Mouse (Mus musculus) kidney, postnatal 14 days (tissue): Measurements from ENCODE around the gene Kera.
A peak's percentile ranks its signal among the peaks of the same experiment; 100 is the strongest.

ENCODE experiments used
- DNase-seq: peaks from one replicate; pipeline ENCODE4 v3.0.0; 2022; ENCODE audit warnings: mixed read lengths

The Kera gene

DNA sequence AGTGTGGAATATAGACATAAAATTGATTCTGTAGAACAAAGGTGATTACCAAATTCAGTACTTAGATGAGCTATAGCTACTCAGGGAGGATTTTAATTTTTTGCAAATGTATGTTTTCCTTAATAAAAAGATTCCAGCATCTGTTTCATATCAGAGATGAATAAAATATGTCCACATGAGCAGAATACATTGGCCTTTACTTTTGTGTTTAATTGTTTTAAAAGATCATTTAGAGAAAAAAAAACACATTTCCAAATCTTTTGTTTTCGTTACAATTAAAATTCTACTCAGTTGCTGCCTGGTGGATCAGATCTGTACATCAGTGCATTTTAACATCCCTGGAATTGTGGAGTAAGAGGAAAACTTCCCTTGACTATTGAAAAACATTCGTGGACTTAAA, at the start of gene Kera:
TSS of gene Kera (plus strand) at position 301 of the 400 bp plus-strand sequence.
- DNase-seq, result no peak

DNA sequence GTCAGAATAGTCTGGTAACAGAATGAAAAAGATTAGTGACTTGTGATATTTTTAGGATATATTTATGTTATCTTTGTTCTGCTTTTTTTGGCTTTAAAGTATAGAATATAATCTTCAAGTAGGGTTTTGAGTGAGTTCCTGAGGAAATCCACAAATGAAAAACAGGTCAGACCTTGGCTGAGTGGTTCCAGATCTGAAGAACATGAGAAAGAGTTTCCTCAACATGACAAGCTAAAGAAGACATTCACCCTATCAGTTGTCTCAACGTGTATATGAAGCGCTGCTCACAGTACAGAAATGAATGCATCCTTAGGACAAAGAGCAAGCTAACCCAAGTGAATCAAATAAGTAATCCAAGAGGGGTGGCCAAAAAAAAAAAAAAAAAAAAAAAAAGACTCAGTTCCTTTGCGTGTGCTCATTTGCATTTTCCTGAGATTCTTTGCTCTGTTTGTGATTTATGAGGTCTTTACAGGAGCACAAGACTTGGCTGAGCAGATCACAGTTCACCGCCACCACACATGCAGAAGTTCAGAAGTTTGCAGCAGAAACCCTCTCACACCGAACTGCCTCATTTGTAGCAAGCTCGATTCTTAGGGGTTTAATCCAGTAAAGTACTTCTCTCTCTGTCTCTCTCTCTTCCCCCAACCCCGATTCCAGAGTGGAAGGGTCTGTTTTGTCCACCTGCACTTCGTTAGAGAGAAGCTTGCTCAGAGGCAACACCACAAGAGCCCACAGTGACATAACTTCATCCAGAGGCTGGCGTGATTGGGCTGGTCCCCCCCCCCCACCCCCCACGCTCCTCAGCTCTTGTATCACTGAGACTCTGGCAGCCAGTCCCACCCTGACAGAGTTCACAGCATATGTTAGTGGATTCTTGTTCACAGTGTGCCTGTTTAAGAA, 41.5 kb upstream of the Kera start, which contains the start of gene Lum:
TSS of gene Lum (plus strand) at position 172 of the 900 bp plus-strand sequence.
- DNase-seq, result no peak

DNA sequence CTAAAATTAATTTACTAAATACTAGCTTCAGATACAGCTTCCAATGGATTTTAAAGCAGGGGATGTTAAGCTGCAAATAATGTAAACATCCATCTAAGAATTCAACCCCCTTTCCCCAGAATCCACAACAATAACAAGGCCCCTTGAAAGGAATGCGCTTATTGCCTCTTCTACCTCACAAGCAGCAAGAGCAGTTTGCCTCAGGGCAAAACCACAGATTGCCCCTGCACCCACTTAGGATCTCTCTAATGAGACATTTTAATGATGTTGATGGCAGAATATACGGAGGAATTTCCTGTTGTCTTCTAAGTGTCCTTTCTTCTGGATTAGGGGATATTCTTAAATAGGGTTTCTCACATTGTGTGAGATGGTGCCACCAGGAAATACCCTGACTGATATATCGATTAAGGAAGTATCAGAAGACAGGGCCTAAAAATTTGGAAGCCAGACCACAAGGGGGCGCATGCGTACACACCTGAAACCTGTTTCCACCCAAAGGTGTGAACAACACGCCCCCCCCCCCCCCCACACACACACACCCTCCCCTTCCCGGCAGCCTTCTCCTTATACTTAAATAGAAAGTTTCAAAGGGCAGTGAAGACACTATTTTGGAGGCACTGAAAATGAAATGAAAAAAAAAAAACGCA, 39.1 kb upstream of the Kera start:
- DNase-seq, result peak; percentile 4

DNA sequence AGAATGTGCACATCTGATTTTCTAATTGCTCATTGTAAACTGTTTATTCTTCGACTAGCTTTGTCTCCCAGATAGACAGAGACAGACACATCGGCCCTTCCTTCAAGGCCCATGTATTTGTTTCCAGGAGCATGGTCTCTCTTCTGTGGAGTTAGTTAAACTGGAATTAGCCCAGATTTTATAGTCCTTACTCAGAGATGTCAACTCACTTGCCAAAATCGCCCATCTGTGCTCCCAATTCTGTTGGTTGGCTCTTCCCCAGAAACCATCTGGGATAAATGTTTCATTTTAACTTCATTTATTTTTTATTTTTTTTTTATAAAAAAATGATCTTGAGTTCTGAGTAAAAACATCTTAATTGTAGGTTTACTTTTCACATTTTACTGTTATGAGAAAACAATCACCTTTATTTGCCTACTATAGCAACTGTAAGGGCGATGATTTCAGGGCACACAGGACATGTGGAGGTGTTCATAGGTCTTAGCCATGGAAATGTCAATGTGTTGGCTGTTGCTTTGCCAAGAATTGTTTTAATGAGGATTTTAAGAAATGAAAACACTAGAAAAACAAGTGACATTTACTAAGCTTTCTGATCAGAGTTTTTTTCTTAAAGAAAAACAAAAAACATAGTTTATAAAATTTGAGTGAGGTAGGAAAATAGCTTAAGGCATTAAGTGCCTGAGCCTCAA, 24.0 kb upstream of the Kera start:
- DNase-seq, result no peak

DNA sequence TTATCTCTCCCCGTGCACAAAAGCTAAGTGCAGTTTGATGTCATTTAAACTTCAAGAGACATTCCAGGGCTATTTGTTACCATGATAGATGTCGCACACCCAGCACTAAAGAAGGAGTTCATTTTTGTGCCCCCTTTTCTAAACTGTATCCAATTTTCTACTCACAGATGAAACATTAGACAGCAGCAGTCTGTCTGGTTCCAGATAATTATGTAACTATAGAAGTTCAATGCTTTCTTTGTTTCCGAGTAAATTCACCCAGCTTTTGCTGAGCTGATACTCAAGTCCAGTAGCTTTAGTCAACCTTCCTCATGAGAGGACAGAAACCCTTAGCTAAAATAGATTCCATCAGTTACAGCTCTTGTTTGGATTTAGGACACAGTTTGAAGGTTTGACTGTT, 22.5 kb upstream of the Kera start:
- DNase-seq, result no peak

DNA sequence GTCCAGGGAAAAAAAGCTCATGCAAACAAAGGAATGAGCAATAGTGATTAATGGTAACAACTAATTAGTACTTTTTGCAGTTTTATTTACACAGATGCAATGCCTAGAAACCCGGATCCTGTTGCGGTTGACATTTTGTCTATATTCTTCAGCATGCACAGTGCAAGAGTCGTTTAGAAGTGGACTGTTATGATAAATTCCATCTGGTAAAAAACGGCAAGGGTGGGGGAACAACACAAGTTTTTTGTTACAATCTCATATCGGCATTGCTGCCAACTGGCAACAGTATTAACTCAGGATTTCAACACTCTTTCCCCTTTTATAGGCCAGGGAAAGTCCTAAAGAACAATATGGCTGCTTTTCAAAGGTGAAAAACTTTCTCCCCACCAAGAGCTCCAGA, 19.5 kb upstream of the Kera start:
- peak; percentile 8 for DNase-seq

DNA sequence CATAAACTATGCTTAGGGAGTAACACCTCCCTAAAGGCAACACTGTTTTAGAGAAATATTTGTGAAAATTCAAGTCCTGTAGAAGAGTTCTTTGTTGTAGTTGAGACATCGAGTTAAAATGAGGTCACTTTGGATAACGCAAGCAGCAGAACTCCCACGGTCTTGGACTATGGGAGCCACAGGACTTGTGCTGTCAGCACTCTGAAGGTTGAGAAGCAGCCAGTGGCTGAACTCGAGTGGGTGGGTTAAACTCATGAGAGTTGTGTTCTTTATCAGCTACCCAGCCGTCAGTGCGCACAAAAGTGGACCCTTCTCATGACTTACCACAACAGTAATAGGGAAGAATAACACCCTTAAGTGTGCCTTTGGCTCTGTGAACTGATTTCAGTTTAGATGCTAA, 17.1 kb upstream of the Kera start:
- no peak for DNase-seq

DNA sequence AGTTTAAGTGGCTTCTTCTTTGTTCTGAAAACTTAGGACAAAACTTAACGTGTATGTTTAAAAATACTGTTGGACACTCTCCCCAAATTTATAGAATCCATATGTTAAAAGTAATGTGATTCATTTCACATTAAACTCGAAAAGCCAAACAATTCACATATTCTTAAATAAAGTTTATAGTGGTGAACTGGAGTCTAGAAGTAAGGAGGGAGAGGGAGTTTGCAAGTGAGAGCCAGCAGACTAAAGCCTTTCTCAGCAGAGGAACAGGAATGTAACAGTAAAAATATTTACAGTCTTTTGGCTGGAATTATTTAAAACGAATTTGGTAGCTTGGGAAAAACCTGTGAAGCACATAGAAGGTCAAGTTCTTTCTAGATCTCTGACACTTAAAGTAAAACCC, 15.6 kb upstream of the Kera start:
- no peak for DNase-seq

DNA sequence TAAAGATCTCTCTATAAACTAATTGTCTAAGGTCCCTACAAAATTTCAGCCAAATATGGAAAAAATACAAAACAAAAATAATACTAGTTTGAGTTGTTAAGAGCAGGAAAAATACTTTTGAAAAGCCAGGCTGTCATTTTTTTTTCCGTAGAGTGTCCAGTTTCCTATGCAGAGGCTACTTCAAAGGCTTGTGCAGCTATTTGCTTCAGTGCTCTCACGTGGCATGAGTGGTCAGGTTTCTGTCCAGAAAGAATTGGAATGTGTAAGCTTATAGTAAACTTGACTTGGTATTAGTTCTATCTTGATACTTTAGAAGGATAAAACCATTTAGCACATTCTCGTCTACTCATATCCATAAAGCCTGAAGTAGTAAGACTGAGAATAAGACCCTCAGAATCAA, 15.0 kb upstream of the Kera start:
- DNase-seq, result no peak

DNA sequence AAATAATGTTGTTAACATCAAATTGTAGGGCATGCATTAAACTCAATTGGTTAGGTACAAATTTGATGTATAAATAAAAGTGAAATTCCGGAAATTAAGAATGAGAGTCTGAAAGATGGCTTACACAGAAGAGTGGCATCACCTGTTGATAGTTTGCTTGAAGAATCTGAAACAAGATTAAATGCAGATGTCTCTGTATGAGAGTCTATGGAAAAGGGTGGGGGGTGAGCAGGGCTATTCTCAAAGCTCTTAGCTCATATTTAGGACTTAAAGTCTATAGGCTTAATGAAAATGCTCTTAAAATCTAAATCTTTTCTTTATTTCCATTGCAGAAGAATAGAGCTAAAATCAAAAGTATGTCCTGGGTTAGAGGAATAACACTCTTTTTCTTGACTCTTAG, 11.0 kb upstream of the Kera start:
- DNase-seq, result no peak

DNA sequence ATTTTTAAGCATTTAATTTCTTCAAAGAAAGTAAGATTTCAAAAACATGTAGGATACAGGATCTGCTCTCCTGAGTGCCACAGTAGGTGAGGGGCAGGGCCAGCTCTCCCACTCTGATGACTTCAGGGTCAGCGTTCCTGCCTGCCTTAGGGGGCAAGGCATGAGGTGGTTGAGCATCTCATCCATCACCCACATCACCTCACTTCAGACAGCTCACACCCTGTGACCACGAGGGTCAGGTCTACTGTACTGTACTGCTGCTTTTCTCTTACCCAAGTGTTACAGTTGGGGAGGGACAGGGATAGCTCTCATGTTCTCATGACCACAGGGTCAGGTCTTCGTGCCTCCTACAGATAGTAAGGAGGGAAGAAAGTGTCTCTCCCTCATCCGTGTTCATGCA, 4.9 kb upstream of the Kera start:
- DNase-seq, result no peak

DNA sequence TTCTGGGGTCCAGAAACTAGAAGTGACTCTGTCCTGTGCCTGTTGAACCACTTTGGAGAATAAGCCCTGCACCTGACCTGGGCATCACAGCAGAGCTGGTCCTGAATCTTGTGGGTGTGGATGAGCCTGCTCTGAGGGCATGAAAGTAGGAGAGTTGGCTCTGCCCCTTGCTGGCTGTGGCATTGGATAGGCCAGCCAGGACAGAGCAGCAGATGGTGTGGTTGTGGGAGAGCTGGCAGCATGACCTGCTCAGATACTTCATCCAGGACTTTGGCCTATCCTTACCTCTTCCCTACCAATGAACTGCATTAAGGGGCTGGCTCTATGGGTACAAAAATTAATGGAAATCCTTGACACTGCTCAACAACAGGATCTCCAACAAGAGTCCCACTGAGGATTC, 3.4 kb upstream of the Kera start:
- no peak for DNase-seq

DNA sequence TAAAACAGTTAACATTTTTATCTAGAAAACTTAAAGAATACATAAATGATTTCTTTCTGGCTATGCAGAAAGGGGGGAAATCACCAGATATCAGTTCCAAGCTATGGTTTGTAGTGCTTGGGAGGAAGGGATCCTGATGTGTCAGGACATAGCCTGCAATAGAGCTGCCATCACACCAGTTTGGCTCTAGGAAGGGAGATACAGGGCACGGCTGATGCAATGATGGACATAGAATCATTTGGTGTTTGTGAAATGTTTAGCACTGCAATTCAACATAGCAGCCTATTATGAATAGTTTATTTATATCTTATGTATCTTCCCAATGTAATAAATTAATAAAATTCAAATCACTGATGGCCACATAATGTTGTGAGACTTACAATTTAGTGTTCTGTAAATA, 15.6 kb downstream of the Kera start:
- DNase-seq, result no peak

DNA sequence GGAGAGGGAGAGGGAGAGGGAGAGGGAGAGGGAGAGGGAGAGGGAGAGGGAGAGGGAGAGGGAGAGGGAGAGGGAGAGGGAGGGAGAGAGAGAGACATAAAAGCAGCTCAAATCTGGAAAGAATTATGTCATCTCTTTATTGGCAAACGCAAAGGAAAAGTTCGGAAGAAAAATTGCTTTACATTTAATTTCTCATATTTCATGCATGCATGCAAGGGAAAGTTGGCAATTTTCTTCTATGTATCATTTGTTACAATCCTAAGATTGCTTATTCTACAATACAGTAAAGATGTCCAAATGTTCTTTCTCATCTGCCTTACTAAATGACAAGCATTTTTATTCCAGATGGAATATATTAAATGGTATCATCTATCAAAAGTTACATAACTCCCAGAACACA, 17.7 kb downstream of the Kera start:
- DNase-seq, result no peak

DNA sequence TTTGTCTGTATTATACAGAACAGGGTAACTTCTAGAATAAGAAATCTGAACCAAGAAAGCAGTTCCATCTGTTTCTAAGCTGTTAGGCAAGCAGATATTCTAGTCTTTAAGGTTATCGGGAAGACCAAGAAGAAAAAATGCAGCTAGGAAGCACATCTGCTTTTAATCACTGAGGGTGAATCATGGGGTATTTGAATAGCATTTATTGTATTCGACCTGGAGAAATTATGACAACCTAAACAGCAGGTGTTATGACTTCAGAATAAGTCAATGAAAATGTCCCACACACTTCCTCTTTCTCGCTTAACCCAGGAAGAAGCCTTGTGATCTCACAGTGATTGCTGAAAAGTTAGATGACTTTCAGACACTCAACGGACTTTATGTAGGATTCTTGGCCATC, 18.4 kb downstream of the Kera start:
- DNase-seq, result no peak

DNA sequence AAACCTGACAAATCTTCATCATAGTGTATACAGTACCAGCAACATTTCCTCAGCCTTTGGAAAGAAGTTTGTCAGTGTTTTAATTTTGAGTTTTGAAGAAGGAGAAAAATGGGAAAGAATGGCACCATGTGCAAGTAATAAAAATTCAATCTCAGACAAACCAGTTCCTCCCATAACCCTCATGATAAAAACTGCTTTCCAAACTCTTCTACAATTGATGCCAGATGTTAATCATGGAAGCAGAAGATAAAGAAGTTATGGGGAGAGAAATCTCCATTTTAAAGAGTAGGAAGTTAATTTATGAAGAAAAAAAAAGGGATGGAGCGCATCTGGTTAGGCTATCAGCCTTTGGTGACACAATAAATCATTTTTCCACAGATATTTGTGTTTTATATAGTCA, 19.9 kb downstream of the Kera start:
- DNase-seq, result no peak

DNA sequence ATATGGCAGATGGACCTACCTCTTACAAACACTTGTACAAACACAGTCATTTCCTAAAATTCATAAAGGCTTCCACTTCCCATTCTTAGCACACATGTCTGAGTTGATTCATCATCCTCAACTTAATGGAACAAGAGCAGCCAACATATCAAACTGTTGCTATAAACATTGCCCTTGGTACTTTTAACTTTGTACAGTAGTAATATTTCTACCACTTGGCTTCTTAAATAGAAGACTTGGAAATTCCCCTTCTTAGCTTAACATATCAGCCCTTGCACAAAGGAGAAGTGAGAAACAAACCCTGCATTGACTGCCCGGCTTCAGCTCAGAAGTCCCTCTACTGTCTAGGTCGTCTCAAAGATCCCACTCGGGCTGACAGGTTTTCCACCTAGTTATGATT, 24.4 kb downstream of the Kera start:
- no peak for DNase-seq

DNA sequence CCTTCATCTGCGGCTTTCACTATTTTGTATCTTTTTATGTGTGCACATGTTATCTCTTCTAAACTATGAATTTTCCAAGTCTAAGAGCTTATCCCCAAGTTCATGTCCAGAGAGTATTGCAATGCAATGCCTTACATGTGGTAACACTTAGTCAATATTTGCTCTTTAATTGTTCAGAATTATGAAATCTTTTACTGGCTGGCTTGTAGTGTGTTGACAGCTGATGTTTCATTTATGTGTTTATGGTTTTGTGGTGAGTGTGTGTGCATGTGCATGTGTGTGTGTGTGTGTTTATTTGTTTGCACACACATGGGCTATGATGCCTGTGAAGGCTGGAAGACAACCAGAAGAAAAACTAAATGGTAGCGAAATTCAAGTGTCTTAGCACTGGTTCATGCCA, 35.2 kb downstream of the Kera start:
- no peak for DNase-seq

DNA sequence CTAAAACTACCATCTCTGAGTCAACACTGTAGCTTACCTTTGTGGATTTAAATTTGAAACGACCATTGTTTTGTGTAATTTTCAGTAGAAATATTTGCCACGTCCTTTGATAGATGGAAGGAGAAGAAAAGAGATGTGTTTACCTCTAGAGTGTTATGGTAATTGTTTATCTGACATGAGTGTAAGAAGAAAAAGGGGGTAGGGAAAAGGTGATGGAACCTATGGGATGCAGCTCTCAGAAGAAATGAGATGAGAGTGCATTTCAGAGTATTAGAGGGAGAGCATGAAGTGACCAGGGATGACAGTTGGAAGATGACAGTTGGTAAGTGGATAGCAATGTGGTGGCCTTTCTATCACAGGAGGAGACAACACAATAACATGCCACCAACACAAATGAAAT, 37.1 kb downstream of the Kera start, which contains the start of gene Epyc:
TSS of gene Epyc (plus strand) at position 301 of the 400 bp plus-strand sequence.
- DNase-seq, result no peak

DNA sequence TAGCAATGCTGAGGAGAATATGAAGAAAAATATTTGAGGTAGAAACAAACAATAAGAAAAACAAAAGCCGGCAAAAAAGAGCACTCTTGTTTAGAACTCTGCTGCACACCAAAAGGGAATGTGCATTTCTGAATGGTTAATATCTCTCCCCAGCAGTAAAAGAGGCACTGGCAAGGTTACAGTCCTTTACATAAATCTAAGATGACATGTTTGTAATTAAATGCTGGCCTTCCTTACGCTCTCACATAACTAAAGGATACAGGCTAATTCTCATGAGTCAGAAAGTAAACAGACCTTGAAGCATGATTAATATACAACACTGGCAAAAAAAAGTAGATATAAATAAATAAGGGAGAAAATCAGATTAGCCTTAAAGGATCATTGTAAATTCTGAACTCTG, 43.7 kb downstream of the Kera start:
- peak; percentile 6 for DNase-seq

DNA sequence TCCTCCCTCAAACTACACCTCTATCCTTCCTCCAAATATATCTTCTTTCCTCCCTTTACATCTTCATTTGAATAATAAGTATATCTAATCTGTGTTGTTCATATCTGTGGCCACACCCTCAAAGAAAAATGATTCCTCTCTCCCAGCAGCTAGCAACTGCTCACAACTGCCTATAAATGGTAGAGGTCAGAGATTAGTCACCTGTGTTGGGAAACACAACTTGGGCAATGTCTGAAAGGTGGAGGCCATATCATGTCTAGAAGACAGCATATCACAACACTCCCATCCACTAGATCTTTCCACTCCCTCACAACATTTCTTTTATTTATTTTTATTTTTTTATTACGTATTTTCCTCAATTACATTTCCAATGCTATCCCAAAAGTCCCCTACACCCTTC, 52.8 kb downstream of the Kera start:
- no peak for DNase-seq
